10 mouse cellular contexts compared by ENCODE assay signal in the genomic region with DNA sequence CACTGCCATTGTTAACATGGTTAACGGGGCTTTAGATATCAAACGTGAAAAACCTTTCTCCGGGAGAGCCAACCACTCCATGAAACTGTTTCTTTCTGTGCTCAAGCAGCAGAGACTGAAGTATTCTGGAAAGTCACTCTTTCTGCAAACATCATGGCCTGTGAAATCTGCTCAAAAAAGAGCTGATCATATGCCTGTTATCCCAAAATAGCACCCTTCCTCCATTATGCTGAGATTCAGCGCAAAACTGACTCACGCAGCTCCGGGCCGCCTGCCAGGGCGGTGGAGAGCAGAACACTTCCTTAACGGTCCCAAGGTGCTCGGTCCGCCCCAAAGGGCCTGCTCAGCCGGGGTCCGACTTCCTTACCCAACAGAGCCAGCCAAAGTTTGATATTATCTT.
DNase-seq lines count a peak whose midpoint lies in the region.
"Had no signal": no experiment of that assay in that cellular context is flagged by ENCODE, and none has a peak within 500 bp of the region (broad histone marks: within the 10 kb centered on the region; RNA-seq: fewer than 3 reads in every experiment).

No protein-coding gene starts in this region.

- DNase-seq in urinary bladder, postnatal 14 days (ENCODE audit: low spot score) = peak; percentile 14
- no peak for DNase-seq in urinary bladder, postnatal 10 days (ENCODE audit: low spot score)
- DNase-seq in frontal cortex, postnatal 14 days (ENCODE audit: low spot score in 2 of 2) = peak; percentile 64 to 68
- peak; percentile 68 to 89 for DNase-seq in left cerebral cortex, adult 9 months (ENCODE audit: low spot score in 2 of 2)
- DNase-seq in gastrocnemius, postnatal 4 days (ENCODE audit: low spot score in 2 of 2) = no peak
- no peak for DNase-seq in Muller cell, postnatal 12 days (ENCODE audit: inconsistent ontology term)
- no peak for DNase-seq in spleen, postnatal 4 days (ENCODE audit: low spot score in 2 of 2)
- DNase-seq: gastrocnemius, postnatal 36 days; liver; lung, postnatal 4 days had no signal

Comparison
In these comparisons a context has a peak if more than half of its experiments do, and no peak if none do; other contexts are left out.
1. DNase-seq: peak in urinary bladder, postnatal 14 days (single experiment), frontal cortex, postnatal 14 days (2 of 2) and left cerebral cortex, adult 9 months (2 of 2); none in urinary bladder, postnatal 10 days (single experiment), gastrocnemius, postnatal 4 days (0 of 2), Muller cell, postnatal 12 days (single experiment) and spleen, postnatal 4 days (0 of 2).